Mouse (Mus musculus) spleen, adult 12 weeks (tissue): ENCODE data around the gene Igf1r.

Experiments
- DNase-seq: peaks from one replicate; pipeline ENCODE4 v3.0.0; 2022; ENCODE audit warnings: low spot score

Gene Igf1r

DNA sequence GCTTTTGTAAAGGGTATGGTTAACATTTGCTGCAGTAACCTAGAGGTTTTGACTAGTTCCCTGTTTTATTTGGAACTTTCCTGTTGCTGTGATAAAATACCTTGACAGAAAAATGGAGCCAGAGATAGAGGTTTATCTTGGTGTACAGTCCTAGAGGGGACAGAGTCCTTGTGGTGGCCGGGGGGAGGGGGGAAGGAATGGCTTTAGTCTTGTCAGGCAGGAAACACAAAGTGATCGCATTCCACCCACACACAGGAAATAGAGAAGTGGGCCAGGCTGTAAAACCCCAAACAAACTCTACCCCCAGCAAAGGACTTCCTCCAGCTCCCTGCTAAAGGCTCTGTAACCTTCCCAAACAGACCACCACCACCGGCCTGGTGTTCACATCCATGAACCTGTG is 211.4 kb downstream of the Igf1r start:
- DNase-seq: no peak

DNA sequence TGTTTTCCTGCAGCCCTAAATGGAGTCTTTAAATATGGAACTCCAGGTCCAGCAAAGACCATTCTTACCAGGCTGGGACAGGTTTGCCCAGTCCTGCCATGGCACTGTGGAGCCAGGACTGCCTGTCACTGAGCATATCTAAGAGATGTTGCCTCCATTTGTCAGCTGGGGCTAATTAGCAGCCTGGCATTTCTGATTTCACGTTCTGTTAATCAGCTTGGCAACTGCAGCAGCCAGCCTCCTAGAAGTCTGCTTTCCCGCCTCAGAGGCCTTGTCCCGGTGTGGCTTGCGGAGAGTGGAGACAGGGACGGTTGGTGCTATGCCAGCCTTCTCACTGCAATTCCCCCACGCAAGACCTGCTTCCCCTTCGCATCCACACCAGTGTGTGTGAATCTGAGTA is 220.1 kb downstream of the Igf1r start:
- DNase-seq: no peak

DNA sequence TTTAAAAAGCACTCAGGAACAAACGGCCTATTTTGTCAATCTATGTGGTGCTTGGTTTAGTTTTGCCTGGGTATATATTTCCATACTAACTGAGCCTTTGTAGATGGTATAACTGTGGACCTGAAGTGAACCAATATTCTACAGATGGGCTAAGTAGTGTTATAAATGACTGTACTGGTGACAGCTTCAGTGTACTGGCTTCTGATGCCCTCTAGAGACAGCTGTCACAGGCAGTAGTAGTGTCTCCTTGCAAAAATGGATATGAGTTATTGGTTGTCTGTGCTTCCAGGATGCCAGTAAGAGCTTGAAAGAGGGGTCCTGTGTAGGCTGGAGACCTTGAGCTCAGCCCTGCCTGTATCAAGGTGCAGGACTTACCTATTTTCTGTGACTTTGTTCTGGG is 227.0 kb downstream of the Igf1r start:
- DNase-seq: no peak

DNA sequence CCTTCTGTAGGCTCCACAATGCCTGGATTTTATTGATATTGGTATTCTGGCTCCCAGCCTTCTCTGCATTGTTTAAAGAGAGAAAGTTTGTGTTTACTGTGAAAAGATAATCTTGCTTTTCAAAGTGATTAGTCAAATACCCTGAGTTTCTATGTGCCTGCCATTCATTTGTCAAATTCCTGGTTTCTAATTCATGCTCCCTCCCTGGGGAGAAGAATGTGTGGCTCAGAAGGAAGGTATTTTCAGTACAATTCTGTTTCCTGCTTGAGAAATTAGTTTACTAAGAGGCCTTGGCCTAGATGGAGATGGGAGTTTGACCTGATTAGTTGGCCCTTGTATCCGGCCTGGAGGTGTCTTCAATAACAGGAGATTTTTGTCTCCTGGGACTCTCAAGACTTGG is 228.5 kb downstream of the Igf1r start:
- no peak for DNase-seq

DNA sequence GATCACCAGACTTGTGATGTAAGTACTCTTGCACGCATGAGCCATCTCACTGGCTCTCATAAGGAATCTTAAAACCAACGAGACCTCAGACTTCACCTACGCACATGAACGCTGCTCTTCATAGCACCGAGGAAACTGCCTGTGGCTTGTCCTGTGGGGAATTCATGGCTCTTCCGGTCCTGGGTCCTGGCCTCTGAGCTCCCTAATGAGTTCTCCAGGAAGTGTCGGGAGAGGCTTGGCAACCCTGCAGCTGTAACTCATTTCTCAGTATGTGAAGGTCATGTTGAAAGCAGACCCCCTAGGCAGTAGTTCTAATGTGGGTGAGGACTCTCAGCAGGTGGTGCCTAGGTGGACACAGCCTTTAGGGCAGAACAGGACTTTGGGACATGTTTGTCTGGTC is 229.4 kb downstream of the Igf1r start:
- DNase-seq: no peak

DNA sequence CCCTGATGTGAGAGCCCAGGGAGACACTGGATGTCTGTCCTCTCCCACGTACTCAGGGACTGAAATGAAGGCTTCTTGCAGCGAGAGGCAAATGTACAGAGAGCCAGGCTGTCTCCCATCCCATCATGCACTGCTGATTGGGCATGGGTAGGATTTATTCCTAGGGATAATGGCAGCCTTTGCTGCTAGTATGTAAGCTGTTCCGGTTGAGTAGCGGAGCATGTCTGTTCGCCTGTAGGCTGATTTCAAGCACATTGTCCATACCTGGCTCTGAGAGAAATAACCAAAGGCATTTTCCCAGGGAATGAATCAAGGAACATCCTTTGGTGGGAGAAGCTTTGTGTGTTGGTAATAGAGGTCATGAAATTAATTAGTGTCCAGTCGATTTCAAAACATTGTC is 230.1 kb downstream of the Igf1r start:
- no peak for DNase-seq

DNA sequence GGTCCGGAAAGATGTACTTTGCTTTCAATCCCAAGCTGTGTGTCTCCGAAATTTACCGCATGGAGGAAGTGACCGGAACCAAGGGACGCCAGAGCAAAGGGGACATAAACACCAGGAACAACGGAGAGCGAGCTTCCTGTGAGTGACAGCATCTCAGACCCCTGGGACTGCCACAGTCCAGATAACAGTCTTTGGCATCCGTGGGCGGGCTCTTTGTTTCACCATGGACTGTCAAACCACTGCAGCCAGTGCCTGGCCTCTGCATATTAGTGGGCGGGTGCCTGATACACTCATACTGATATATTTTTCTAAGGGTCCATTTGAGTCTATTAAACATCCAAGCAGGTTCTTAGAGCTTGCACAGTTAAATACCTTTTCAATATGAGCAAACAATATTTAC is 230.8 kb downstream of the Igf1r start:
- no peak for DNase-seq

DNA sequence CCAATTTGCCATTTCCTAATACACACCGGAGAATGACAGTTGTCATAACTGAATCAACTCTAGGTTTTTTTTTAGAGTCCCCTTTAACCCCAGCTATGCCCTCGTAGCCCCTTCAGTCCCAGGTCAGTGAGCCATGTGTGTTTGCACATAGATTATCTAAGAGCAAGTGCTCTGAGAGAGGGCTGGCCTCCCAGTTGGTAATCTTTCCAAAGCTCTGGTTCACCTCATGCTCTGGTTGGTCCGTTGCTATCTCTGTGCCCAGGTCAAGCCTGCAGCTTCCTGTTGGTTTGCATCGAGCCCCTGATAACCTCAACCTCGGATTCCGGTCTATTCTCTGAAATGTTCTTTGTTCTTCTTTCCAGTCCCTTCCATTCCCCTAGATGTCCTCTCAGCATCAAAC is 236.6 kb downstream of the Igf1r start:
- DNase-seq: no peak

DNA sequence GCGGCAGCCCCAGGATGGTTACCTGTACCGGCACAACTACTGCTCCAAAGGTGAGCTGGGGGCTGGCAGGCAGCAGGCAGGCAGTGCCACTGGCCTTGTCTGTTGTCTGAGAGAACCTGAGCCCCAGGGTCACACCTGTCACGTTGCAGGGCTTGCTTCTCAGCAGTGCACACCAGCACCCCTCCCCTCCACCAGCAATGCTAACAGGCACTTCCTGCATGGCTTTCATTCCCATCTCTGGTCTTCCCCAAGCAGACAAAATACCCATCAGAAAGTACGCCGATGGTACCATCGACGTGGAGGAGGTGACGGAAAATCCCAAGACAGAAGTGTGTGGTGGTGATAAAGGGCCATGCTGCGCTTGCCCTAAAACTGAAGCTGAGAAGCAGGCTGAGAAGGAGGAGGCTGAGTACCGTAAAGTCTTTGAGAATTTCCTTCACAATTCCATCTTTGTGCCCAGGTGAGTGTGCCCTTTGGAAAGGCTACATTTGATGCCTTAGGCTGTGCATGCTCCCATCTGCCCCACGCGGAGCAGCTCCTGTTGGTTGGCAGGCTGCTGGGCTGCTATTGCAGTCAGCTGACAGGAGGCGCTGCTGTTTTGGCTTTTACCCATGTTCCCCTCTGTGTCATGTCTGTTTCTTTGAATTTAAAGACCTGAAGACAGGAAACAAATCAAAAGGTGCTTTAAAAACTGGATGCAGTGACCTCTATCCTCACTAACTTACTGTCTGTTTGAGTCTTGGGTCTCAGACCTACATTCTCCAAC is 237.2 kb downstream of the Igf1r start:
- no peak for DNase-seq

DNA sequence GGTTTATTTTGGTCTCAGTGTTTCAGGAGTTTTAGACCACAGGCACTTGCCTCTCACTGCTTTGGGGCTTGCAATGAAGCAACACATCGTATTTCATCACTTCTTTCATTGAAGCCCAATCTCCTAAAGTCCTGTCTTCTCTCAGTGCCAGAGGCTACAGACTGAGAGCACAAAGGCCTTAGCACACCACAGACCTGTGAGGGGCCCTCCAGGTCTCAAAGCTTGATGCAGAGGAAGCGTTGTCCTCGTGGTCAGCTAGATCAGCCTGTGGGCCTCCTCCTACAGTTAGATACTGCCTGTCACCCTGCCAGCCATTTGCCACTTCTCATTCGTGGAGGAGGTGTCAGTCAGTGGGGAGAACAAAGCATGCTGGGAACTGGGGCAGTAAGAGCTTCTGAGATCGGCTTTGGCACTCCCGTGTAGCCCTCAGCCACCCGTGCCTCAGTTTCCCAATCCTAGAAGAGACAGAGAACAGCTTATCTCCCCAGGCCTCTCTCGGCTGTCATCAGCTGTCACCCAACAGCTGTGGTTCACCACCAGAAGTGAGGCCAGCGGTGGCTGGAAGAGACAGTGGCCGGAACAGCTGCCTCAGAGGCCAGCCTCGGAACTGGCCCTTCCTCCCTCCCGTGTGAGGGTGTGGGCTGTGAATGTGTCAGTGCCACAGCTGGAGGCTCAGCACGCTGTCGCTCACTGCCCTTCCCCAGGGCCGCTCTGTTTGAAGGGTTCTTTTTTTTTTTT is 241.5 kb downstream of the Igf1r start:
- no peak for DNase-seq

DNA sequence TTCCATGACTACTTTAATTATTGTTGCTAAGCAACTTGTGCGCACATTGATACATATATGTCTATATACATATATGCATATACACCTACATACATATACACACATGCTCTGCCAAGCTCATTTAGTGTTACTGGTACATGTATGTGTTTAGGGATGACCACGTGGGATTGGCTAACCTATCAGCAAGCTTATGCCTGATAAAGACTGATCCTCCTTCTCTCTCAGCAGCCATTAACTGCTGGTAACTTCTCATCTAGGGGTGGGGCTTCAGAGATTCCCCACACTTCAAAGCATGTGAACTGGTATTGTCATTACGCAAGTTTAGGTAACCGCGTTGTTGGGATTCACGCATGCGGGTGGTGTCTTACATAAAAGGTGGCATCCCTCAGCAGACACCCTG is 247.0 kb downstream of the Igf1r start:
- no peak for DNase-seq

DNA sequence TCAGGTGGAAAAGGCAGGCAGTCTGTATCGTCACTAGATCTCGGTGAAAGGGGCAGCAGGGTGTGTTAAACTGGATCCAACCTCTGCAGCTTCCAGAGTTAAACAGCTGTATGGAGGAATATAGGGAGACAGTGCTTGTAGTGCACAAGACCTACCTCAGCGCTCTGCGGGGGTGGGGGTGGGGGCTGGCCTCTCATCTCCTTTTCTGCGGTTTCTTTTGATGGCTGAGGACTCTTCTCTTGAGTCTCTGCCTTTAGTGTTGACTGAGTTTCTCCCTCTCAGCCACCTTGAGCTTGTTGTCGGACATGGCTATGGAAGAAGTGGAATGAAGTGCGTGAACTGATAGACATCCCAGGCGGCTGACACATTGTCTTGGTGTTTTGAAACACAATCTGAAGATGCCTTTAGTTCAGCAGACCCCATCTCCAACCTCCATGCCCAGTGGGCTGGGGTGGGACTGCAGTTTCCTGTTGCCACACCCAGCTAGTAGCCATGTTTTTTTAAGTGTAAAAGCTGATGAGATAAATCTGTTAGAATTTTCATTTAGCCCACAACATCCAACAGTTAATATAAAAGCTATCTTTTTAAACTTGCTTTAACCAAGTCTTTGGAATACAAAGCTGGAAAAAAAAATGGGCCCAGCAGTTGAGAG is 253.3 kb downstream of the Igf1r start:
- no peak for DNase-seq

DNA sequence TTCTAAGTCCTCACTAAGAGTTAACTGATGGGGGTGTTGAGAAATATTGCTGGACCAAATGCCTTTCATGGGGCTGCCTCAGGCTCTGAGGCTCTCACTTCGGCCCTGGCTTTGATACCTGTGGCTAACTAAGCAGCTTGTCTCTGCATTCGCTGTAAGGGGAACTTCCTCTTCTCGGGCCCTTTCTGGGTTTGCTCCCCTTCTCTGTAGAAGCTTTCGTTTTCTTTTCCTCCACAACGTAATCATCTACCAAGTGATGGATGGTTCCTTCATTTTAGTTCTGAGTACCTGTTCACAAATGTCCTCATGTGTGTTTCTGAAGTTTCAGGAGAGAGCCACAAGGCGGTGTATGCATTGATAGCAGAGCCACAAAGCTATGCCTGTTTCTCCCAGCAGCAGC is 256.4 kb downstream of the Igf1r start:
- DNase-seq: no peak

DNA sequence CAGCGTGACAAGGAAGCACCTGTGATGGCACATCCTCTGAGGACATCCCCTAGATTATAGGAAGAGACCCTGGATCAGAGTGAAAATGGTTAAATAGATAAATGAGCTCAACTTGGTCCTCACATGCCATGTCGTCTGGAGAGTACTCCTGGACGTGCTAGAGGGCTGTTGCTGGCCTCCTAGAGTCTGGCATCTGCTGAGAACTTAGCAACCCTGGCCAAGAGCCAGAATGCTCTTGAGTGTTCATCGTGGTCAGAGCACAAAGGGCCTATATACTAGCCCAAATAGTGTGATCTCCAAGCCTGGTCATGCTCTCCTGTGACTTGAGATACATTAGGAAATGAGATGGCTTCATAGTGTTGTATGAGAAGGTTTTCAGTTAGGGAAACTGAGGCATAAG is 257.8 kb downstream of the Igf1r start:
- DNase-seq: no peak

DNA sequence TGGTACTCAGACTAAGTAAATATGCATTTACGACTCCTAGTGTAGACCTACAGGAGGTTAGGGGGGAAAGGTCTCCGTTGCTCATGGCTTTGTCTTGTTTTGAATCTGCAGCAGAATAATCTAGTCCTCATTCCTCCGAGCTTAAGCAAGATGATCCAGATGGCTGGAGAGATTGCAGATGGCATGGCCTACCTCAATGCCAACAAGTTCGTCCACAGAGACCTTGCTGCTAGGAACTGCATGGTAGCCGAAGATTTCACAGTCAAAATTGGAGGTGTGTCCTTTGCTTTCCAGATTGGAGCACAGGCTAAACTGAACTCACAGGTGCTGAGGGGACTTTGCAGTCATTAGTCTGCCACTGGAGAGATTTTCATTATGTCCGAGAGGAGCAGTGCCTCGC is 259.3 kb downstream of the Igf1r start:
- no peak for DNase-seq

DNA sequence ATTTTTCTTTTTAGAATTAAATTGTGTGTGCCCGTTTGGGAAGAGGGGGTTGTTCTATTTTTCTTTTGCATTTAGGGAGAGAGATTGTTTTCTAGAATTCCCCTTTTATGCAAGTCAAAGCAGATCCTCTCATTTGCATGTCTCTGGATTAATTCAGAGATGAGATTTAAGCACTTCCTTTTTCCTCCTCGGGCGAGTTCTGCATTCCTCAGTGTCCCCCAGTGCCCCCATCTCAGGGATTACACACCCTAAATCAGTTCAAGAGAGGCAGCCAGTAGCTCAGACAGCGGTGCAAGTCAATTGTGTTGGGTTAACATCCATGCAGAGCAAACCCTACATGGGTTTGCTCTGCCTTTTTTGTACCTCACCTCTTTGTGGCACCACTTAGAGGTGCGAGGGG is 261.2 kb downstream of the Igf1r start:
- DNase-seq: no peak

DNA sequence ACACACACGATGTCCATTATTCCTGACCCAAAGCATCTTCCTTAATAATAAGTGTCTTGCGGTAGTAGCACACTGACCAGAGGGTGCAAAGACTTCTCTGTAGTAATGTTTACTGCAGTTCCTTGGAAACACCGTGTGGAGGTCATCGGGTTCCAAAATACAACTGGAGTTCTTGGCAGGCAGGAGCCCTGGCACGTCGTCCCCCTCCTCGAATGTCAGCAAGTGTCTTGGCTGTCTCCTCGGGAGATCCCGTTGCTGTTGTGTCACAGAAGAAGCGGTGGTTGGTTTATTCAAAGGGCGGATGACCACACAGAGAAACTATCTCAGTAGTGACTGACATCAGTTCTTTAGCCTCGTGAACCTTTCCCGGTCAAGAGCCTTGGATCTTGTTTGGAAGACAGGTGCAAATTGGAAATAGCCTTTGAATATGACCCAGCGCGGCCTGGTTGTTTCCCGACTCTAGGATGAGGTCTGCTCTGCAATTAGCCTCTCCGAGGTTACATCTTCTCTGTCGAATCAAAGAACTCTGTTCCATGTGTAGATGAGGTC is 263.0 kb downstream of the Igf1r start:
- no peak for DNase-seq

DNA sequence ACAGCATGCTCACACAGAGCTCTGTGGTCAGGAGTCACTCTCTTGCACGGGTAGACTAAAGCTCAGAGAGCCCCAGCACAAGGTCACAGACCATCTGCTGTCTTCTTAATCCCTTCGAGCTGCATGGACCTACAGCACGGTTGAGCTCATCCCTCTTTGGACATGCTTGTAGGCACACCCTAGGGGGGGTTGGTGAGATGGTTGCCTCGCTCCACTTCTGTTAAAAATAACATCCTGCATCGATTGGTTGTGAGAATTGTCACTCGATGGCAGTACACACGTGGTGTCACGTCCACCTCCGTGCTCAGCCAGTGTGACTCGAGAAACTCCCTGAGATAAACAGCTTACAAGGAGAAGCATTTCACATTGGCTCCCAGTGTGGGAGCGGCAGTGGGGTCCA is 266.3 kb downstream of the Igf1r start:
- no peak for DNase-seq

DNA sequence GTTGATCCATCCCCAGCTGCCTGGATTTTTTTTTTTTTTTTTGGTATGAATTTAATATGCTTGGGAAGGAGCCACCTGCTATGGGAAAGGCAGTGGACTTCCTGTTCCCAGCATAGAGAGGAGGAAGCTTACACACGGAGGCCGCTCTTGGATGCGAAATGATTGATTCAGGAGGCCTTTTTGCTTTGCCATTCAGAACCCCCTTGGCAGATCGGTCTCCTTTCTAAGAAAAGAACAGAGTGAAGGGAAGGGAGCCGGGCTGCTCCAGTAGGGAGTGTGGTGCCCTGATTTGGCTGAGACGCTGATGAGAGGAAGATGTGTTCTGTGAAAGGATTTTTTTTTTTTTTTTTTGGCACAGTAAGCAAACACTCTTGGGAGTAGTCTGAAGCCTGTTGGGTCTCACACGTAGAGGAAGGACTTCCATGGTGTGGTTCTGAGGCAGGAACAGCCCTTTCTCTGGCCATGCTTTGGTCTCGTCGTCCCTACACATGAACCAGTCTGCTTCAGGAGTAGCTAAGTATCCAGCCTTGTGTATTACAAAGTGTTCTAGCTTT is 269.1 kb downstream of the Igf1r start:
- no peak for DNase-seq

DNA sequence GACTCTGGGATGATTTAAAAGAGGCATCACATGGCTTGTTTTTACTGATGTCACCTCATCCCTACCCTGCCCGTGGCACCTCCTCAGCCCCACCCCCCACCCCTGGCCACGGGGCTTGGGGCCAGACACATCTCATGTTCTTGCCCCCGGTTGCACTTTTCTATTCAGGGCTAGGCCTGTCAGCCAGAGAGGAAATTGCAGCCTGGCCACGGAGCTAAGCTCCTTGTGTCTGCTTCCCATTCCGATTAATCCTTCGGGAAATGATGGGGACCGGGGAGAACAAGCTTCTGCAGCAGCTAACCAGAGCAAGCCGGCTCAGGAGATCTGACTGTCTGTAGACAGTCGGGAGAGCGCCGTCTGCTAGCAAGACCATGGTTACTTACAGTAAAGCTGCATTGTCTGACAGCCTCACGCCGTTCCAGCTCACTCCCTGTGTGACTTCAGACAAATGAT is 270.8 kb downstream of the Igf1r start:
- no peak for DNase-seq

DNA sequence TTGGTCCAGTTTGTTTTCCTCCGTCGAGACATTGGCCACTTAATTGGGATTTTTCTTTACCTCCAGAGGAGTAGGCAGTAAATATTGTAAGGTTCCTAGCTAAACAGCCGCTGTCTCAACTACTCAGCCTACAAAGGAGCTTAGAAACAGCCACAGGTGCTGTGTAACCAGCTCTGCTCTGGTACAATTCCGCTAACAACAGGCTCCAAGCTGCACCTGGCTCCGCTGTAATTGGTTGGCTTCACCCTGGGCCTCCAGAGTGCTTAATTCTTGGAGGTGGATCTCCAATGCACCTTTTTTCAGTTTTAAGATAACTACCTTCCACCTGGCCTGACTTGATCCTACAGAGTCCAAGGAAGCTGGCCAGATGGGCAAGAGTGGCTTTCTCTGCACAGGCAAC is 271.4 kb downstream of the Igf1r start:
- no peak for DNase-seq

DNA sequence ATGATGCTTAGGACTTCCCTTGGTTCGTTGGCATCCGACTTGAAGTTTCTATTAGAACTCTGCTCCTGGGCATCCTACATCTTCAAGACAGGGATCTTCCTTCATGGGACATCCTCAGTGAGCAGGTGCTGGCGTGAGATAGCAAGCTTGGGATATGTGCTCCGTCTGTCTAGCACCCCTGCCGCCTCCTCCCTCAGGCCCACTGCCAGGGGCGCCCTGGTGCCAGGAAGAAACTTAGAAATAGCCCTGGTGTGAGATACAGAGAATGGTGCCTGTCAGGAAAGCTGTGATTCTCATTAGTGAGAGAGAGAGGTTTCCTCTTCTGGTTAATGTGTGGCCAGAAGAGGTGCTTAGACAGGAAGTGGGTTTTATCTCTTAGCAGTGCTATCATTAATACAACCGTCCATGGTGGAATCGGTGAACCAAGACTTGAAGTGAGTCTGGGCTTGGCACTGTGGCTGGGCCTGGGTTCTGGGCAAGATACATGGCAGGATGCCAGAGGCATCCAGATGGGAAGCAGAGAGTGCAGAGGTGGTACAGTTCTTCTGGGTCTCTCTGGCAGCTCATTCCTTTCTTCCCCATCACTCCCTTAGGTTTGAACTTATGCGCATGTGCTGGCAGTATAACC is 272.9 kb downstream of the Igf1r start:
- no peak for DNase-seq
